Mouse (Mus musculus): ENCODE data around the gene Car2.

DNA sequence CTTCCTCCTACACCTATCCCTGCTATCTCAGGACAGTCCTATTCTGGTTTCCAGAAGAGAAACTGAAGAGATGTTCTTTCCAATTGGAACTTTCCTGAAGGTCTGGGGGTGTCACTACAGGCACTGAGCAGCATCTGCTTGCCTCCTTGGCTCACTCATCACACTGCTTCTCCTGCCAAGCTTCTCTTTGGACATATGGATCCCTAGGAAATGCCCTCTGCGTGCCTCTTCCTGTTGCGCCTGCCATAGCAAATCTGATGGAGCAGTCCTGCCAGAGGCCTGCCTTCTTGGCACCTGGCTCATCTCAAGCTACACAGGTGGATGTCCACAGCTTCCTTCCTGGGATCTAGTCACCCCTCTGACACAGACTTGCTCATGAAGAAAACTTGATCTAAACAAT lies 64.0 kb downstream of the Car2 start:
- TF ChIP-seq CTCF (IDR thresholded peaks at IDR 0.05; ENCODE audit: low read depth, low read length) = no peak
- TF ChIP-seq POLR2AphosphoS5 (IDR thresholded peaks at IDR 0.05; ENCODE audit: insufficient replicate concordance, low read depth, low read length) = no peak
- no peak for TF ChIP-seq GATA1 (IDR thresholded peaks at IDR 0.05; ENCODE audit: borderline replicate concordance, low read length)
